Mouse (Mus musculus): ENCODE data around the gene Pdzd3.

- TF ChIP-seq SRF (IDR thresholded peaks at IDR 0.05; ENCODE audit: control insufficient read depth, insufficient read length, low read depth) = no peak
- TF ChIP-seq E2F4 (IDR thresholded peaks at IDR 0.05; ENCODE audit: insufficient read depth) = no peak
- no peak for TF ChIP-seq POLR2A (IDR thresholded peaks at IDR 0.05; ENCODE audit: insufficient read length, low read depth)
- no peak for TF ChIP-seq MYOD1 (IDR thresholded peaks at IDR 0.05; ENCODE audit: control insufficient read depth in 1 of 3, insufficient read length in 2 of 3, low read depth in 2 of 3)
- no peak for TF ChIP-seq USF1 (IDR thresholded peaks at IDR 0.05; ENCODE audit: low read depth)
- TF ChIP-seq REST (IDR thresholded peaks at IDR 0.05; ENCODE audit: insufficient read depth, insufficient read length) = no peak
- no peak for TF ChIP-seq TCF12 (IDR thresholded peaks at IDR 0.05; ENCODE audit: insufficient read depth, poor library complexity, severe bottlenecking)
- TF ChIP-seq MAX (IDR thresholded peaks at IDR 0.05; ENCODE audit: low read depth) = no peak
- TF ChIP-seq CEBPB (IDR thresholded peaks at IDR 0.05; ENCODE audit: insufficient read depth, poor library complexity, severe bottlenecking) = no peak
- no peak for TF ChIP-seq POLR2AphosphoS2 (IDR thresholded peaks at IDR 0.05; ENCODE audit: insufficient read length, low read depth)
- TF ChIP-seq MYOG (IDR thresholded peaks at IDR 0.05; ENCODE audit: control insufficient read depth in 1 of 3, insufficient read depth in 1 of 3, insufficient read length in 2 of 3, low read depth in 2 of 3) = no peak
Measured at GRCm38 (mm10) chr9:44237128-44237527, 14.1 kb downstream of the Pdzd3 start.

Data from myocyte (in vitro differentiated cells).